Mouse (Mus musculus) hindbrain, postnatal 0 days (tissue): ENCODE results near the gene Bmp6. TPM values are rescaled to one million over a fixed set of nuclear protein-coding genes. Genes with fewer than 3 reads are reported as not detected.
A peak's percentile ranks its signal among the peaks of the same experiment; 100 is the strongest.

Experiments used
- ATAC-seq: fragments of 200-750 bp; cut with Nextera tagmentation; 2 replicates; pipeline ENCODE4 v1.8.0; 2017; ENCODE audit warnings: mild to moderate bottlenecking, moderate TSS enrichment, moderate library complexity
- DNase-seq: peaks from one replicate; pipeline ENCODE4 v3.0.0-alpha.2; 2015; ENCODE audit warnings: low spot score
- H3K27ac ChIP-seq: fragments of 300-500 bp; sonication (generic); 2 replicates; pipeline ENCODE4 v1.5.1; 2014; ENCODE audit warnings: mild to moderate bottlenecking
- H3K27me3 ChIP-seq: fragments of 300-500 bp; sonication (generic); 2 replicates; pipeline ENCODE4 v1.6.1; 2014; ENCODE audit warnings: low read length, mixed read lengths; ENCODE audit not compliant: insufficient read depth
- H3K36me3 ChIP-seq: fragments of 300-500 bp; sonication (generic); 2 replicates; pipeline ENCODE4 v1.6.1; 2014; ENCODE audit warnings: low read length, mixed read lengths; ENCODE audit not compliant: insufficient read depth
- H3K4me1 ChIP-seq: fragments of 300-500 bp; sonication (generic); 2 replicates; pipeline ENCODE4 v1.6.1; 2014; ENCODE audit warnings: antibody characterized with exemption, low read length, mixed read lengths; ENCODE audit not compliant: insufficient read depth
- H3K4me2 ChIP-seq: fragments of 300-500 bp; sonication (generic); 2 replicates; pipeline ENCODE4 v1.6.1; 2014; ENCODE audit warnings: low read depth, mild to moderate bottlenecking, low read length, moderate library complexity, mixed read lengths
- H3K4me3 ChIP-seq: fragments of 300-500 bp; sonication (generic); 2 replicates; pipeline ENCODE4 v1.5.1; 2014; ENCODE audit warnings: low read length
- H3K9ac ChIP-seq: fragments of 300-500 bp; sonication (generic); replicated peaks from 2 replicates; pipeline ENCODE4 v1.6.1; 2014; ENCODE audit warnings: mild to moderate bottlenecking, low read length, moderate library complexity, mixed read lengths
- H3K9me3 ChIP-seq: fragments of 300-500 bp; sonication (generic); 2 replicates; pipeline ENCODE4 v1.6.1; 2016; ENCODE audit warnings: low read length, mixed read lengths
- CTCF ChIP-seq: IDR thresholded peaks from 2 replicates; pipeline ENCODE4 v1.5.1; 2016; ENCODE audit warnings: antibody characterized with exemption, control low read depth, low read depth
- WGBS: fragments of 180-500 bp; shearing (Covaris S2); extraction: QIAGEN DNeasy Blood & Tissue Kit; methylation state at CpG from one replicate; pipeline ENCODE4 v1.1.7; 2014; 5-methylcytosine and 5-hydroxymethylcytosine counted together
- polyA plus RNA-seq: library from polyadenylated mRNA; unstranded; fragments of >200 nt; fragmentation: Nextera tagmentation; extraction: Ambion mirVana; gene quantifications from 2 replicates; pipeline ENCODE4 v1.2.1, GENCODE M21; 2015
- total RNA-seq: library from RNA; depleted of rRNA; stranded (reverse); fragments of >200 nt; gene quantifications from 2 replicates; pipeline ENCODE4 v1.2.3, GENCODE M21; 2014

Bmp6 gene
- total and polyA plus RNA-seq, 2 experiments from 2014 or later: 5.2 to 20.9 TPM

- ATAC-seq (no peak), DNase-seq (no peak)
- Histone ChIP-seq H3K9ac (no peak overlapping the region), H3K27ac (no peak overlapping the region), H3K4me2 (no peak overlapping the region), H3K27me3 (no peaks in the 10 kb centered on the region), H3K4me3 (no peak overlapping the region), H3K36me3 (no peaks in the 10 kb centered on the region), H3K4me1 (no peaks in the 10 kb centered on the region), H3K9me3 (no peaks in the 10 kb centered on the region)
- 69% methylated on average over 20 of the region's 20 CpGs for WGBS
- no peak for TF ChIP-seq CTCF
Measured at GRCm38 (mm10) chr13:38450051-38450971, 105.4 kb downstream of the Bmp6 start.

- Histone ChIP-seq H3K4me2 (no peak overlapping the region), H3K9me3 (no peaks in the 10 kb centered on the region), H3K4me1 (no peaks in the 10 kb centered on the region), H3K27me3 (no peaks in the 10 kb centered on the region), H3K36me3 (no peaks in the 10 kb centered on the region), H3K4me3 (no peak overlapping the region), H3K27ac (0 out of 2 replicates have a peak overlapping the region, but pooled peaks have one; percentile 2), H3K9ac (no peak overlapping the region)
- ATAC-seq (no peak), DNase-seq (no peak)
- WGBS: 70% methylated on average over 5 of the region's 5 CpGs
- no peak for TF ChIP-seq CTCF
Measured at GRCm38 (mm10) chr13:38451446-38451845, 106.5 kb downstream of the Bmp6 start.

GRCm38 (mm10) chr13:38463410-38463809, 118.5 kb downstream of the Bmp6 start:
- Histone ChIP-seq H3K27ac (no peak overlapping the region), H3K4me1 (no peaks in the 10 kb centered on the region), H3K9me3 (no peaks in the 10 kb centered on the region), H3K4me3 (no peak overlapping the region), H3K4me2 (no peak overlapping the region), H3K36me3 (no peaks in the 10 kb centered on the region), H3K27me3 (no peaks in the 10 kb centered on the region), H3K9ac (no peak overlapping the region)
- ATAC-seq (no peak), DNase-seq (no peak)
- WGBS: 80% methylated on average over 1 of the region's 1 CpGs
- TF ChIP-seq CTCF: peak; percentile 10; the same call in 1 of the 2 replicates

- H3K9ac ChIP-seq: no peak overlapping the region
- DNase-seq (no peak), ATAC-seq (no peak)
- H3K27ac ChIP-seq: no peak overlapping the region
- no peak overlapping the region for H3K4me2 ChIP-seq
- TF ChIP-seq CTCF: no peak
- H3K27me3 ChIP-seq: no peaks in the 10 kb centered on the region
- 81% methylated on average over 5 of the region's 5 CpGs for WGBS
- H3K4me3 ChIP-seq: no peak overlapping the region
- no peaks in the 10 kb centered on the region for H3K36me3 ChIP-seq
- H3K4me1 ChIP-seq: no peaks in the 10 kb centered on the region
- no peaks in the 10 kb centered on the region for H3K9me3 ChIP-seq
Measured at GRCm38 (mm10) chr13:38470882-38471281, 126.0 kb downstream of the Bmp6 start.

GRCm38 (mm10) chr13:38472636-38473035, 127.7 kb downstream of the Bmp6 start:
- no peak for TF ChIP-seq CTCF
- H3K4me1 ChIP-seq: no peaks in the 10 kb centered on the region
- H3K27me3 ChIP-seq: no peaks in the 10 kb centered on the region
- H3K27ac ChIP-seq: no peak overlapping the region
- H3K9me3 ChIP-seq: no peaks in the 10 kb centered on the region
- DNase-seq (no peak), ATAC-seq (no peak)
- H3K9ac ChIP-seq: no peak overlapping the region
- H3K36me3 ChIP-seq: no peaks in the 10 kb centered on the region
- no peak overlapping the region for H3K4me2 ChIP-seq
- H3K4me3 ChIP-seq: no peak overlapping the region
- WGBS: 79% methylated on average over 4 of the region's 4 CpGs

- H3K4me1 ChIP-seq: no peaks in the 10 kb centered on the region
- no peaks in the 10 kb centered on the region for H3K9me3 ChIP-seq
- ATAC-seq: no peak
- H3K4me2 ChIP-seq: no peak overlapping the region
- H3K36me3 ChIP-seq: no peaks in the 10 kb centered on the region
- no peak overlapping the region for H3K4me3 ChIP-seq
- no peak for DNase-seq
- H3K27ac ChIP-seq: no peak overlapping the region
- TF ChIP-seq CTCF: no peak
- no peaks in the 10 kb centered on the region for H3K27me3 ChIP-seq
- no peak overlapping the region for H3K9ac ChIP-seq
- 87% methylated on average over 6 of the region's 6 CpGs for WGBS
Measured at GRCm38 (mm10) chr13:38473497-38473896, 128.6 kb downstream of the Bmp6 start.

GRCm38 (mm10) chr13:38476936-38477335, 132.0 kb downstream of the Bmp6 start:
- no peak overlapping the region for H3K27ac ChIP-seq

More at GRCm38 (mm10) chr13:38476936-38477335, 132.0 kb downstream of the Bmp6 start:
- no peaks in the 10 kb centered on the region for H3K4me1 ChIP-seq
- H3K36me3 ChIP-seq: no peaks in the 10 kb centered on the region
- DNase-seq (no peak), ATAC-seq (no peak)
- no peak overlapping the region for H3K4me3 ChIP-seq
- no peak overlapping the region for H3K9ac ChIP-seq
- WGBS: 38% methylated on average over 8 of the region's 8 CpGs
- TF ChIP-seq CTCF: no peak
- no peak overlapping the region for H3K4me2 ChIP-seq
- H3K27me3 ChIP-seq: no peaks in the 10 kb centered on the region
- no peaks in the 10 kb centered on the region for H3K9me3 ChIP-seq
